Mouse (Mus musculus) limb, embryonic 10.5 days (tissue): Measurements from ENCODE around the gene Med23. TPM values are rescaled to one million over a fixed set of nuclear protein-coding genes. Genes with fewer than 3 reads are reported as not detected.

Experiments used
- DNase-seq: peaks from one replicate; pipeline ENCODE4 v3.0.0-alpha.2; 2017; ENCODE audit warnings: low spot score
- H3K27ac ChIP-seq: fragments of 300-500 bp; sonication (generic); 2 replicates; pipeline ENCODE4 v1.5.1; 2016; ENCODE audit warnings: mild to moderate bottlenecking
- H3K27me3 ChIP-seq: fragments of 300-500 bp; sonication (generic); 2 replicates; pipeline ENCODE4 v1.6.1; 2016; ENCODE audit warnings: low read depth, mild to moderate bottlenecking; ENCODE audit not compliant: poor library complexity, severe bottlenecking
- H3K36me3 ChIP-seq: fragments of 300-500 bp; sonication (generic); 2 replicates; pipeline ENCODE4 v1.6.1; 2016; ENCODE audit warnings: mild to moderate bottlenecking, moderate library complexity
- H3K4me1 ChIP-seq: fragments of 300-500 bp; sonication (generic); 2 replicates; pipeline ENCODE4 v1.6.1; 2016
- H3K4me3 ChIP-seq: fragments of 300-500 bp; sonication (generic); 2 replicates; pipeline ENCODE4 v1.5.1; 2016; ENCODE audit warnings: mild to moderate bottlenecking, moderate library complexity
- H3K9me3 ChIP-seq: fragments of 300-500 bp; sonication (generic); replicated peaks from 2 replicates; pipeline ENCODE4 v1.6.1; 2016; ENCODE audit warnings: mild to moderate bottlenecking
- WGBS: fragments of 180-500 bp; shearing (Covaris S2); methylation state at CpG from one replicate; pipeline ENCODE4 v1.1.7; 2016; 5-methylcytosine and 5-hydroxymethylcytosine counted together
- microRNA-seq: library from miRNA; unstranded; fragments of <30 nt; microRNA quantifications from one replicate; pipeline ENCODE4, GENCODE M21; 2017
- polyA plus RNA-seq: library from polyadenylated mRNA; unstranded; fragments of >200 nt; fragmentation: Nextera tagmentation; extraction: Ambion mirVana; gene quantifications from 2 replicates; pipeline ENCODE4 v1.2.1, GENCODE M21; 2016

Gene Med23
- polyA plus RNA-seq, 1 experiment from 2014 or later, result 34.7 TPM

- DNase-seq, result no peak
- Histone ChIP-seq H3K27me3 (no peaks in the 10 kb centered on the region), H3K4me3 (no peak overlapping the region), H3K36me3 (no peaks in the 10 kb centered on the region), H3K27ac (no peak overlapping the region), H3K9me3 (no peaks in the 10 kb centered on the region), H3K4me1 (peaks cover 11% of the 10 kb centered on the region)
- 93% methylated on average over 7 of the region's 7 CpGs for WGBS
These were observed 82.8 kb downstream of the Med23 start for GRCm38 (mm10) chr10:24952549-24952948.

- WGBS, result 87% methylated on average over 6 of the region's 6 CpGs
- Histone ChIP-seq H3K27ac (no peak overlapping the region), H3K27me3 (no peaks in the 10 kb centered on the region), H3K9me3 (no peaks in the 10 kb centered on the region), H3K4me1 (peaks cover 4% of the 10 kb centered on the region), H3K36me3 (no peaks in the 10 kb centered on the region), H3K4me3 (no peak overlapping the region)
- DNase-seq, result no peak
These were observed 84.1 kb downstream of the Med23 start for GRCm38 (mm10) chr10:24953876-24954275.

GRCm38 (mm10) chr10:24958280-24959042, 88.7 kb downstream of the Med23 start:
- H3K9me3 ChIP-seq, result no peaks in the 10 kb centered on the region
- peaks cover 16% of the 10 kb centered on the region for H3K4me1 ChIP-seq
- 0 out of 2 replicates have a peak, but pooled peaks cover 6% of the 10 kb centered on the region for H3K27me3 ChIP-seq
- no peak for DNase-seq
- WGBS, result 52% methylated on average over 15 of the region's 15 CpGs
- no peak overlapping the region for H3K27ac ChIP-seq
- no peaks in the 10 kb centered on the region for H3K36me3 ChIP-seq
- H3K4me3 ChIP-seq, result no peak overlapping the region

- H3K27ac ChIP-seq, result no peak overlapping the region
- peak; percentile 43 for DNase-seq
- H3K4me1 ChIP-seq, result peaks cover 16% of the 10 kb centered on the region
- H3K4me3 ChIP-seq, result no peak overlapping the region
- no peaks in the 10 kb centered on the region for H3K36me3 ChIP-seq
- no peaks in the 10 kb centered on the region for H3K9me3 ChIP-seq
- 0 out of 2 replicates have a peak, but pooled peaks cover 6% of the 10 kb centered on the region for H3K27me3 ChIP-seq
- 24% methylated on average over 15 of the region's 15 CpGs for WGBS
These were observed 89.5 kb downstream of the Med23 start for GRCm38 (mm10) chr10:24959043-24959916.

- no peaks in the 10 kb centered on the region for H3K36me3 ChIP-seq
- H3K4me1 ChIP-seq, result peaks cover 16% of the 10 kb centered on the region
- H3K4me3 ChIP-seq, result no peak overlapping the region
- H3K27me3 ChIP-seq, result 0 out of 2 replicates have a peak, but pooled peaks cover 6% of the 10 kb centered on the region
- DNase-seq, result no peak
- H3K9me3 ChIP-seq, result no peaks in the 10 kb centered on the region
- WGBS, result 53% methylated on average over 2 of the region's 2 CpGs
- H3K27ac ChIP-seq, result no peak overlapping the region
These were observed 91.3 kb downstream of the Med23 start for GRCm38 (mm10) chr10:24961112-24961511.

- Histone ChIP-seq H3K9me3 (no peaks in the 10 kb centered on the region), H3K4me1 (peaks cover 16% of the 10 kb centered on the region), H3K27me3 (0 out of 2 replicates have a peak, but pooled peaks cover 6% of the 10 kb centered on the region), H3K27ac (no peak overlapping the region), H3K4me3 (no peak overlapping the region), H3K36me3 (no peaks in the 10 kb centered on the region)
- DNase-seq, result no peak
- WGBS, result 68% methylated on average over 2 of the region's 2 CpGs
These were observed 92.1 kb downstream of the Med23 start for GRCm38 (mm10) chr10:24961889-24962288.

Small RNAs within 50 kb of the gene (microRNA-seq; reads per million reads assigned to microRNA genes)
- gene Mir6905, result not detected

Other genes with a start within 250 kb of the Med23 start
- gene Enpp1, start 157.8 kb upstream of the Med23 start, polyA plus RNA-seq, result 0.60 and 1.1 TPM in 2 replicates
- 5.3 and 7.8 TPM in 2 replicates for gene Enpp3, start 27.2 kb upstream of the Med23 start, polyA plus RNA-seq
- 11.8 and 12.3 TPM in 2 replicates for gene Arg1, start 57.5 kb downstream of the Med23 start, polyA plus RNA-seq